Mouse (Mus musculus): ENCODE measurements around the gene Stat5b. TPM values are rescaled to one million over a fixed set of nuclear protein-coding genes. Genes with fewer than 3 reads are reported as not detected.

The Stat5b gene
- polyA plus RNA-seq, 1 experiment from 2014 or later: 13.4 TPM

DNA sequence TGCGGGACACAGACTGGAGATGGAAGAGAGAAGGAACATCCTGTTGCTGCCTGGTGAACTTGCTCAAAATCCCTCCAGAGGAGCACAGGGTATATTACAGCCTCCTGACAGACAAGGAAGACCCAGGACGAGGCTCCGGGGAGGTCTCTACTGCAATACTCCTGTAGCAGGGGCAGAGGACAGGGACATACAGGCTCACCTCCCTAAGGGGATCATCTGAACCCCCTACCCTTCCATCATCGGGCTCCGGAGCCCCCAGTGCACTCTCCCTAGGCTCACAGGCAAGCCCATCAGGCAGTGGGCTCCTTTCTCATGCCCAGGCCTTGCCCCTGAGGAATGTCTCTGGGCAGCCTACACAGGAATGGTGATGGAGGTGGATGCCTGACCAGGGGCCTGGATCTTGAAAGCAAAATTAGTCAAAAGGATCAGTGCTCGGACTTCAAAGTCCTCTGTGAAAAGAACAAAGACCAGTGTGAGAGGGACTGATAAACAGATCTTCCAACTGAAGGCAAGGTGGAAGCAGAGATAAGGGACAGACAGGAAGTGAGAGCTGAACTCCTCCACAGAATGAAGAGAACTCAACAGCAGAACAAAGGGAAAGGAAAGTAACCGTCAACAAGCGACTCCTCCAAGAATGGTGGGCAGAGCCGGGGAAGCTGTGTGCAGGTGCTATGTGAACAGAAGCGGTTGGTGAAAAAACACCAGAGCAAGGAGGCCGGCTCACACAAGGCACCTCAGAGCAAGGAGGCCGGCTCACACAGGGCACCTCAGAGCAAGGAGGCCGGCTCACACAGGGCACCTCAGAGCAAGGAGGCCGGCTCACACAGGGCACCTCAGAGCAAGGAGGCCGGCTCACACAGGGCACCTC, 41.0 kb upstream of the Stat5b start:
- no peaks in the 10 kb centered on the region for H3K4me1 ChIP-seq (replicated peaks; ENCODE audit: control insufficient read depth, insufficient read depth, low read length)
- H3K27me3 ChIP-seq (ENCODE audit: control insufficient read depth, insufficient read depth, low read length): no peaks in the 10 kb centered on the region
- 66% methylated on average over 15 of the region's 15 CpGs for WGBS
- H3K27ac ChIP-seq (ENCODE audit: low read depth, low read length): no peak overlapping the region
- DNase-seq (ENCODE audit: low spot score) (no peak), ATAC-seq (ENCODE audit: low FRiP score) (no peak)
- no peak overlapping the region for H3K4me2 ChIP-seq (replicated peaks; ENCODE audit: low read depth, low read length)
- H3K4me3 ChIP-seq (ENCODE audit: low read depth, low read length): no peak overlapping the region
- H3K9ac ChIP-seq (ENCODE audit: low read depth, low read length): no peak overlapping the region
- H3K36me3 ChIP-seq (ENCODE audit: control insufficient read depth, insufficient read depth, low read length): no peaks in the 10 kb centered on the region
- no peaks in the 10 kb centered on the region for H3K9me3 ChIP-seq (ENCODE audit: control insufficient read depth, low read length)

DNA sequence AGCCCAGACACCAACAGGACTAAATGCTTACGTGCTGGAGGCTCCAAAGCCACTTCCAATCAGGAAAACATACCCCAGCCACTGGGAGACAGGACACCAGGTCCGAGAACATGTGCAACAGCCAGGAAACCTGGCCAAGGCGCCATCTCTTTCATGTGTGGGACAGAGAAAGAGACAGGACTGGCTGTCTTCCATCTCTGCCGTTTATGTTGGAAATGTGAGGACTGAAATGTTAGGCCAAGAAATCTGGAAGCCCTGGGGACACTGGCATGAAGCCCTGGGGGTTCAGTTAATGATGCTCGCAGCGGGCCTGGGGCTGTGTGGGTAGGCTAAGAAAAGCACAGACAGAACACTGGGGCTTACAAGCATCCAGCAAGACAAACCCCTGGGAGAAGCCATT, 40.0 kb upstream of the Stat5b start:
- no peaks in the 10 kb centered on the region for H3K9me3 ChIP-seq (ENCODE audit: control insufficient read depth, low read length)
- no peak for DNase-seq (ENCODE audit: low spot score)
- no peaks in the 10 kb centered on the region for H3K36me3 ChIP-seq (ENCODE audit: control insufficient read depth, insufficient read depth, low read length)
- H3K9ac ChIP-seq (ENCODE audit: low read depth, low read length): no peak overlapping the region
- no peak overlapping the region for H3K4me3 ChIP-seq (ENCODE audit: low read depth, low read length)
- no peaks in the 10 kb centered on the region for H3K27me3 ChIP-seq (ENCODE audit: control insufficient read depth, insufficient read depth, low read length)
- 89% methylated on average over 6 of the region's 6 CpGs for WGBS
- no peak overlapping the region for H3K27ac ChIP-seq (ENCODE audit: low read depth, low read length)
- H3K4me1 ChIP-seq (replicated peaks; ENCODE audit: control insufficient read depth, insufficient read depth, low read length): no peaks in the 10 kb centered on the region
- H3K4me2 ChIP-seq (replicated peaks; ENCODE audit: low read depth, low read length): no peak overlapping the region
- ATAC-seq (ENCODE audit: low FRiP score): no peak

DNA sequence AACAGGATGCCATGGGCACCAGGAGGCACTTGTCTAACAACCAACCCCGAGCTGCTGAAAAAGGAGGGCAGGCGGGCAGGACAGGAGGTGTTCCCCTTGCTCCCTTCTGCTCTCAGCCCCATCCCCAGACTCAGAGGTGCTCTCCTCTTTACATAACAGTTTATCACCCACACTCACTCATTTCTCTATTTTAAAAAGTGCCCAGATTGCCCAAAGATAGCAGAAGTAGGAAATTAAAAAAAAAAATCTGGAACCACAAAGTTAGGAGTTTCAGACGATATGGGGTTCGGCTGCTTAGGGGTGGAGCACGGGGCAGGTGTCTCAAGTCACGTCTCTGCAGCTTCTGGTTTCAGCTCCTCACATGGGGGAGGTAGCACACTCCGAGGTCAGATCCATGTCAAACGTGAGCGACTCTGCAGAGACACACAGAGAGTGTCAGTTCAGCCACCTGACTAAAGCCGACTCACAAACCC, 37.9 kb upstream of the Stat5b start:
- Histone ChIP-seq H3K4me3 (ENCODE audit: low read depth, low read length) (no peak overlapping the region), H3K4me2 (replicated peaks; ENCODE audit: low read depth, low read length) (no peak overlapping the region), H3K4me1 (replicated peaks; ENCODE audit: control insufficient read depth, insufficient read depth, low read length) (no peaks in the 10 kb centered on the region), H3K27me3 (ENCODE audit: control insufficient read depth, insufficient read depth, low read length) (no peaks in the 10 kb centered on the region), H3K9me3 (ENCODE audit: control insufficient read depth, low read length) (no peaks in the 10 kb centered on the region), H3K9ac (ENCODE audit: low read depth, low read length) (no peak overlapping the region), H3K36me3 (ENCODE audit: control insufficient read depth, insufficient read depth, low read length) (no peaks in the 10 kb centered on the region), H3K27ac (ENCODE audit: low read depth, low read length) (no peak overlapping the region)
- DNase-seq (ENCODE audit: low spot score): no peak
- WGBS: 76% methylated on average over 10 of the region's 10 CpGs
- no peak for ATAC-seq (ENCODE audit: low FRiP score)

DNA sequence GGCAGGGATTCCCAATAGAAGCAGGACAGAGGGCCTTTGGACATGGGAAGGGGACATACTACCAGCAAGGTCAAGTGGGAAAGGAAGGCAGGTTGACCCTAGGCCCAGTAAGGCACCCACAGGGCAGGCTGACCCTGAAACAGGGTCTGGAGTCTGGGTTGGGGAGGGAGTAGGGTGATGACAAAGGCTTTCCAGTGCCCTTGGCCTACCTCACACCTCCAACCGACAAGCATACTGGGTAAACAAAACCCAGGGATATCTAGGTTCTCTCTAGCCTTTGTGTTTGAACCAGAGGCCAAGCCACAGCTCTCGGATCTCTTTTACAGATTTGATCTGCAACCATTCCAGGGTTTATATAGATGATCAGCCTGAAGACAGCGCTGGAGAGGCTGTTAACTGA, 37.2 kb upstream of the Stat5b start:
- ATAC-seq (ENCODE audit: low FRiP score): no peak

DNA sequence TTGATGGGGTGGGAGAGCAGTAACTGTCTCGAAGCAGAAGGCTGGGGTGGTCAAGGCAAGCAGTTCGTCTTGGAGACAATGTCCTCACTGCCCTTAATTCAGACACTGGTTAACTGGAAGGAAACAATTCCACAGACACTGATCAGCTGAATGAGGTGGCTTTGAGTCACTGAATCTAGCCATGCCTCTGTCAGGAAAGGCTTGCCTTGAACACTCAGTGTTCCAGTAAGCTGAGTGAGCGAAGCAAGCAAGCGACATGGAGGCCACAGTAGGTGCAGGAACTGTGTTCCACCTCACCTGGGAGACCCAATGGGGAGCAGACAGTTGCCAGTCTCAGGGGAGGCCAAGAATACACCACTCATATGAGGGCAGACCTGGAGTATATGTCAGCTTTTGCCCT, 36.7 kb upstream of the Stat5b start:
- Histone ChIP-seq H3K9ac (ENCODE audit: low read depth, low read length) (no peak overlapping the region), H3K4me2 (replicated peaks; ENCODE audit: low read depth, low read length) (no peak overlapping the region), H3K27ac (ENCODE audit: low read depth, low read length) (no peak overlapping the region), H3K27me3 (ENCODE audit: control insufficient read depth, insufficient read depth, low read length) (no peaks in the 10 kb centered on the region), H3K36me3 (ENCODE audit: control insufficient read depth, insufficient read depth, low read length) (no peaks in the 10 kb centered on the region), H3K9me3 (ENCODE audit: control insufficient read depth, low read length) (no peaks in the 10 kb centered on the region), H3K4me3 (ENCODE audit: low read depth, low read length) (no peak overlapping the region), H3K4me1 (replicated peaks; ENCODE audit: control insufficient read depth, insufficient read depth, low read length) (no peaks in the 10 kb centered on the region)
- ATAC-seq (ENCODE audit: low FRiP score) (no peak), DNase-seq (ENCODE audit: low spot score) (no peak)
- WGBS: 82% methylated on average over 4 of the region's 4 CpGs

More for the DNA sequence above, 37.2 kb upstream of the Stat5b start:
- no peak for DNase-seq (ENCODE audit: low spot score)
- no peaks in the 10 kb centered on the region for H3K36me3 ChIP-seq (ENCODE audit: control insufficient read depth, insufficient read depth, low read length)
- no peak overlapping the region for H3K27ac ChIP-seq (ENCODE audit: low read depth, low read length)
- no peak overlapping the region for H3K9ac ChIP-seq (ENCODE audit: low read depth, low read length)
- no peaks in the 10 kb centered on the region for H3K27me3 ChIP-seq (ENCODE audit: control insufficient read depth, insufficient read depth, low read length)
- no peak overlapping the region for H3K4me2 ChIP-seq (replicated peaks; ENCODE audit: low read depth, low read length)
- 74% methylated on average over 3 of the region's 3 CpGs for WGBS
- no peaks in the 10 kb centered on the region for H3K9me3 ChIP-seq (ENCODE audit: control insufficient read depth, low read length)
- no peaks in the 10 kb centered on the region for H3K4me1 ChIP-seq (replicated peaks; ENCODE audit: control insufficient read depth, insufficient read depth, low read length)
- H3K4me3 ChIP-seq (ENCODE audit: low read depth, low read length): no peak overlapping the region

DNA sequence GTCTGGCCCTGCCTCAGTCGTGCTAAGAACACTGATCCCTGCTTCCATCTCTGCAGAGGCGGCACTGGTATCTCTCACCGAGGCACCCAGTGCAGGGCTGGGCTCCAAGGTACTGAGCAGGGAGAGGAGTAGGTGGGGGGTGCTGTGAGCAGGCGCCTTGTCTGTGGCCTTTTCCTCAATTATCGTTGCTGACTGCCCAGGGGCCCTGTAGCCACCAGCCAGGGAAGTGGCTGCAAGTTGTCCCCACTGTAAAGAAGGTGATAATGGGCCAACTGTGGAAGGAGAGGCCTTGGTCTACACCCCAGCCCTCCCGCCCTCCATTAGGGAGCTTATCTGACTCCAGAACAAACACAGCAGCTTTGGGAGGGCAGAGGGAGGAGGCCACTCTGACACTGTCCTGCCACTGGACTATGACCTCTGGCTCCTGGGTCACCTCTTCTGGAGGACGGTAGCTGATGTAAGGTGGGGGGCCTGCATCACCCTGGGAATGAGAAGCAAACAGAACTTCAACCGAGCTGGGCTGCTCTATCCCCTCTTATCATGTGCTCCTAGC, 35.7 kb upstream of the Stat5b start:
- 60% methylated on average over 8 of the region's 8 CpGs for WGBS

DNA sequence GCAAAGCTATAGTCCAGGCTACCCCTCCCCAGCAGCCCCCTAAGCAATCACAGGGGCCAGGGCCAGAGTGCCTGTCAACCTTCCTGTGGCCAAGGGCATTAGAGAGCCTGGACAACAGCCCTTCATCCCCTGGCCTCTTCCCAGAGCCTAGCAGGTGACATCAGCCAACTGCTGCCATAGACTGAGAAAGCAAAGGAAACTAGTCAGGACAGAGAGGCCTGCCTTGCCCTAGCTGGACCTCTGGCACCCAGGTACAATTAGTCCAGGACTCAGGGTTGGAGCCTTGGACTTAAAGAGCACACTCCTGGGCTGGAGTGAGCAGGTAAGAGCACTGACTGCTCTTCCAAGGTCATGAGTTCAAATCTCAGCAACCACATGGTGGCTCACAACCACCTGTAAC, 34.9 kb upstream of the Stat5b start:
- ATAC-seq (ENCODE audit: low FRiP score) (no peak), DNase-seq (ENCODE audit: low spot score) (no peak)
- no peaks in the 10 kb centered on the region for H3K9me3 ChIP-seq (ENCODE audit: control insufficient read depth, low read length)
- H3K27me3 ChIP-seq (ENCODE audit: control insufficient read depth, insufficient read depth, low read length): no peaks in the 10 kb centered on the region
- no peak overlapping the region for H3K27ac ChIP-seq (ENCODE audit: low read depth, low read length)
- no peak overlapping the region for H3K4me2 ChIP-seq (replicated peaks; ENCODE audit: low read depth, low read length)
- H3K4me3 ChIP-seq (ENCODE audit: low read depth, low read length): no peak overlapping the region
- H3K4me1 ChIP-seq (replicated peaks; ENCODE audit: control insufficient read depth, insufficient read depth, low read length): no peaks in the 10 kb centered on the region
- H3K9ac ChIP-seq (ENCODE audit: low read depth, low read length): no peak overlapping the region
- no peaks in the 10 kb centered on the region for H3K36me3 ChIP-seq (ENCODE audit: control insufficient read depth, insufficient read depth, low read length)

More for the DNA sequence above, 35.7 kb upstream of the Stat5b start:
- H3K4me3 ChIP-seq (ENCODE audit: low read depth, low read length): no peak overlapping the region
- H3K9me3 ChIP-seq (ENCODE audit: control insufficient read depth, low read length): no peaks in the 10 kb centered on the region
- no peaks in the 10 kb centered on the region for H3K27me3 ChIP-seq (ENCODE audit: control insufficient read depth, insufficient read depth, low read length)
- ATAC-seq (ENCODE audit: low FRiP score) (no peak), DNase-seq (ENCODE audit: low spot score) (no peak)
- H3K36me3 ChIP-seq (ENCODE audit: control insufficient read depth, insufficient read depth, low read length): no peaks in the 10 kb centered on the region
- no peak overlapping the region for H3K9ac ChIP-seq (ENCODE audit: low read depth, low read length)
- no peaks in the 10 kb centered on the region for H3K4me1 ChIP-seq (replicated peaks; ENCODE audit: control insufficient read depth, insufficient read depth, low read length)
- H3K27ac ChIP-seq (ENCODE audit: low read depth, low read length): no peak overlapping the region
- H3K4me2 ChIP-seq (replicated peaks; ENCODE audit: low read depth, low read length): no peak overlapping the region

DNA sequence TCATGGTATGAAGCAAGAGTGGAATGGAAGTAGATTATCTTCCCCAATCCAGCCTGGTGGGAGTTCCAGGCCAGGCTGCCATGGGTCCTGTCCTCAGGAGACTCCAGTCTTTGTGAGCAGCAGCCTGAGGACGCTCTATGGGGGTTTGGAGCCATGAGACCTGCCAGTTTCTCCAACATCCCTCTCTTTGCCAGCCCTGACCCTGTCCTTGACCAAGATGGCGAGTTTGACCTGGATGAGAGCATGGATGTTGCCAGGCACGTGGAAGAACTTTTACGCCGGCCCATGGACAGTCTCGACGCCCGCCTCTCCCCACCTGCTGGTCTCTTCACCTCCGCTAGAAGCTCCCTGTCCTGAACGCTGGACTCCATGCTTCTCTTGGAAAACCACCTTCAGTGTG, 33.1 kb upstream of the Stat5b start:
- Histone ChIP-seq H3K27me3 (ENCODE audit: control insufficient read depth, insufficient read depth, low read length) (no peaks in the 10 kb centered on the region), H3K4me3 (ENCODE audit: low read depth, low read length) (no peak overlapping the region), H3K27ac (ENCODE audit: low read depth, low read length) (no peak overlapping the region), H3K9me3 (ENCODE audit: control insufficient read depth, low read length) (no peaks in the 10 kb centered on the region), H3K9ac (ENCODE audit: low read depth, low read length) (no peak overlapping the region), H3K36me3 (ENCODE audit: control insufficient read depth, insufficient read depth, low read length) (no peaks in the 10 kb centered on the region), H3K4me1 (replicated peaks; ENCODE audit: control insufficient read depth, insufficient read depth, low read length) (no peaks in the 10 kb centered on the region), H3K4me2 (replicated peaks; ENCODE audit: low read depth, low read length) (no peak overlapping the region)
- 96% methylated on average over 10 of the region's 10 CpGs for WGBS
- ATAC-seq (ENCODE audit: low FRiP score): no peak
- DNase-seq (ENCODE audit: low spot score): no peak
